Mouse (Mus musculus) left cerebral cortex, postnatal 10 days (tissue): Measurements from ENCODE around the gene Map3k11. TPM values are rescaled to one million over a fixed set of nuclear protein-coding genes. Genes with fewer than 3 reads are reported as not detected.
A peak's percentile ranks its signal among the peaks of the same experiment; 100 is the strongest.

ENCODE experiments used
- DNase-seq, 2 experiments: peaks; one replicate each; pipeline ENCODE4 v3.0.0; 2021 to 2022; ENCODE audit warnings: low spot score in 2 of 2, mixed read lengths in 1 of 2; ENCODE audit errors: extremely low spot score in 1 of 2
- intact Hi-C: fragments of 180-260 bp; cut with DNase I; formaldehyde crosslinking; loops from one replicate; pipeline ENCODE4 v1.15.1; 2025
- total RNA-seq, 2 experiments: library from RNA; stranded (reverse); gene quantifications; 2 replicates each; pipeline ENCODE4 v1.2.3; 2021

The Map3k11 gene
- total RNA-seq: 10 to 100 TPM; 11.9 to 14.3 TPM

DNA sequence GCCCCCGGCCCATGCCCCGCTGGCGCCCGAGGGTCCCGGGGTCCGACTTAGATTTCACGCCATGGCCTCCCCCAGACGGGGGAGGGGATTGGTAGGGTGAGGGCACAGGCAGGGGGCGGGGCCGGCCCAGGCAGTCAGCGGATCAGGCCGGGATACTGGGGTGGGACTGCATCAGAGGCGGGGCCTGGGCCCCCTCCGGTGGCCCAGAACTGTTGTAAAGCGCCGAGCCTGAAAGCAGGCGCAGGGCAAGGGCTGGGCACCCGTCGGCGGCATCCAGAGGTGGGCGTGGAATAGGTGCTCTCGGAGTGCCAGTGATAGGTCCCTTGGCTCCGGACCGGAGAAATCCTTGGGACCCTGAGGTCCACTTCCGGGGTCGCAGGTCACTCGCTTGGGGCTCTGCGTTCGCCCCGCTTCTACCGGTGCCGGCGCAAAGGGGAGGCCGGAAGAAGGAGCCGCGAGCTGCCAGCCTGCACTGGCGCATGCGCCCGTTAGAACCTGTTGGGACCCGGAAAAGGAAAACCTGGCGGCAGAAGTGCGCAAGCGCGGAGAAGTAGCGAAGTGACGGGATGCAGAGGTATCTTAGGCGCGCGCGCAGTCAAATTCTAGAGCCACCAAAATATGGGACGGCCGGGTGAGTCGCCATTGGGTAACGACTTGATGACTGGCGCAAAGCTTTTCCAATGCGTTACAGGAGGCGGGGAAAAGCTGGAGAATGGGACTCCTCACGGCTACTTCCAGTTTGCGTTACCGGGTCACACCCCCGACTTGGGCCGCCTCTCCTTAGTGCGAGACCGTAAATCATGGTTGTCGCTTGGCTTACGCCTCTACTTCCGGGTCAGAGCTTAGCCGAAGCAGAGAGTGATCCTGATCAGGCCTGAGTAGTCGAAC is at the start of gene Map3k11, which contains the start of gene Pcnx3:
Gene Map3k11, plus strand, starts transcription at position 543 of the 888 bp plus-strand sequence.
Gene Pcnx3, minus strand, starts transcription at position 709 of the 888 bp plus-strand sequence.
- intact Hi-C loops: no loop called here
- DNase-seq: peak; percentile 98

DNA sequence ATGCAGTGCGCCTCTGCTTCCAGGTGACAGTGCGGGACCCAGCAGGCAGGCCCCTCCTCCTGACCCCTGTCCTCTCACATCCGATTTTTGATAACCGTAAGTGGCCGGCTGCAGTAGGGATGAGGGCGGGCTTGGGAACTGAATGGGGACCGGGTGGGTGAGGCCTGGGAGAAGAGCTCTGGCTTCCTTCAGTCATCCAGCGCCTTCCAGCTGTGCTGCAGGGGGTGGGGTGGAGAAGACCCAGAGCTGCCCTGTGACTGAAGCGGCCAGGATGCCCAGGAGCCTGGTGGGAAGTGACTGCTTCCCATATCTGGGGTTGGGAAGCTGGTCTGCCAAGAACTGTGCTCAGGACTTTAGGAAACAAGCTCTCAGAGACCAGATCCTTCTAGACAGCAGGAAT is 48.2 kb upstream of the Map3k11 start:
- no peak for DNase-seq
- intact Hi-C loops: no loop called here

DNA sequence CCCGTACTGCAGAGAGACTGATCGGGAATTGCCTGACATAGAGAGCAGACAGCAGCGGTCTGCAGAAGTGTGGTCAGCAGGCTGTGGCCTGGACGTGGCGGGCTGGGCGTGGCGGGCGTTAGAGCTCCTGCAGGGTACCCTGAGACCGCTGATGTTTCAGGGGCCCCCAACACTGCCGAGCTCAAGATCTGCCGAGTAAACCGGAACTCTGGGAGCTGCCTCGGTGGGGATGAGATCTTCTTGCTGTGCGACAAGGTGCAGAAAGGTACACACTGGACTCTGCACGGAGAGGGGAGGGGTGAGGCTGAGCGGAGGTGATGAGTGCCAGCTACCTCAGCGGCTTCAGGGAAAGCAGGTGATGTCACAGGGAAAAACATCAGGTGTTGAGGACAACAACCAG is 47.5 kb upstream of the Map3k11 start:
- intact Hi-C loops: no loop called here
- no peak for DNase-seq

DNA sequence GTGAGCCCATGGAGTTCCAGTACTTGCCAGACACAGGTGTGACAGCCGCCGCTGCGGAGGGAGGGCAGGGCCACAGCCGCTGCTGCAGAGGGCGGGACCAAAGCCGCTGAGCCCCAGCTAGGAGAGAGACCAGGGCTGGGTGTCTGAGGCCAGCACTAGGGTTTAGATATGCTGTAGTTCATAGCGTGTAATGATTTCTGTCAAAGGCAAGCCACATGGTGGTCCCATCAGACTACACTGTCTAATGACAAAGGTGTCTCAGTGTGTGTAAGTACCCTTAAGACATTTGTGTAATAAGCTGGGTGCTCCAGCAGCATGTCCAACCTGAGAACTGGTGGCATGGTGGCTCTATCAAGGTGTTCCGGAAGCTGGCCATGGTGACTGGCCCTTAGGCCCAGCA is 46.9 kb upstream of the Map3k11 start:
- intact Hi-C loops: no loop called here

DNA sequence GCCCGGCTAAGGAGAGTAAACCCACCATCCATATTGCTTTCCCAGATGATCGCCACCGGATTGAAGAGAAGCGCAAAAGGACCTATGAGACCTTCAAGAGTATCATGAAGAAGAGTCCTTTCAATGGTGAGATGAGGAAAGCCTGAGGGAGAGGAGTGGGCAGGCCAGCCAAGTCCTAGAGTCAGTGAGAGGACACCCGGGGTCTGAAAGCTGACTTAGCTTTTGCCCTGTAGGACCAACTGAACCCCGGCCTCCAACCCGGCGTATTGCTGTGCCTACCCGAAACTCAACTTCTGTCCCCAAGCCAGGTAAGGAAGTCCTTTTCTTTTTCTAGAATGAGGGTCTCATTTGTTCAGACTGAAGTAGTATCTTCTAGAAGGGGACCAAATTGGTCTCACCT is 43.3 kb upstream of the Map3k11 start:
- no peak for DNase-seq
- intact Hi-C loops: no loop called here

More for the DNA sequence above, 46.9 kb upstream of the Map3k11 start:
- no peak for DNase-seq

DNA sequence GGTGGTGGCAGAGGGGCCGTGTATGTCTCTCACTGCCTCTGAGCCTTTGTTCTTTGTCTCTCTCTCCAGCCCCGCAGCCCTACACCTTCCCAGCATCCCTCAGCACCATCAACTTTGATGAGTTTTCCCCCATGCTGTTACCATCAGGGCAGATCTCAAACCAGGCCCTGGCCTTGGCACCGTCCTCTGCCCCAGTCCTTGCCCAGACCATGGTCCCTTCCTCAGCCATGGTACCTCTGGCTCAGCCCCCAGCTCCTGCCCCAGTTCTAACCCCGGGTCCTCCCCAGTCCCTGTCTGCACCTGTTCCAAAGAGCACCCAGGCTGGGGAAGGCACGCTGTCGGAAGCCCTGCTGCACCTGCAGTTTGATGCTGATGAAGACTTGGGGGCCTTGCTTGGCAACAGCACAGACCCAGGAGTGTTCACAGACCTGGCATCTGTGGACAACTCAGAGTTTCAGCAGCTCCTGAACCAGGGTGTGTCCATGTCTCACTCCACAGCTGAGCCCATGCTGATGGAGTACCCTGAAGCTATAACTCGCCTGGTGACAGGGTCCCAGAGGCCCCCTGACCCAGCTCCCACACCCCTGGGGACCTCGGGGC is 41.7 kb upstream of the Map3k11 start:
- intact Hi-C loops: no loop called here
- DNase-seq: no peak

DNA sequence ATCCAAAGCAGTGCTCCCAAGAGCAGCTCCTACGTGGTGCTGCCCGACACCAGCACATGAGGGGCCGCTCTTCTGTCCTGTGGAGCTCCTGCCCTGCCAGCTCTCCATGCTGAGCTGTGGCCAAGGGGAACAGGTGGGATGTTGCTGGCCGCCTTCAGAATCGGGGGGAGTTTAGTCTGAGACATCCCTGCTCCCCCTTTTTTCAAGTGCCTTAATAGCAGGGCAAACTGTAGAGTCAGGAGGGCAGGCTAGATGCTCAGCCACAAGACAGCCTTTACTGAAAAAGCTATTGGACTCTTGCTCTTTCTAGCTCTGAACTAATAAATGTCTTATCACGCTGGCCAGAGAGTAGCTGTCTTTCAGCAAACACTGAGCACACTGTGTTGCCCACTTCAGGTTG is 40.8 kb upstream of the Map3k11 start:
- no peak for DNase-seq
- intact Hi-C loops: no loop called here

DNA sequence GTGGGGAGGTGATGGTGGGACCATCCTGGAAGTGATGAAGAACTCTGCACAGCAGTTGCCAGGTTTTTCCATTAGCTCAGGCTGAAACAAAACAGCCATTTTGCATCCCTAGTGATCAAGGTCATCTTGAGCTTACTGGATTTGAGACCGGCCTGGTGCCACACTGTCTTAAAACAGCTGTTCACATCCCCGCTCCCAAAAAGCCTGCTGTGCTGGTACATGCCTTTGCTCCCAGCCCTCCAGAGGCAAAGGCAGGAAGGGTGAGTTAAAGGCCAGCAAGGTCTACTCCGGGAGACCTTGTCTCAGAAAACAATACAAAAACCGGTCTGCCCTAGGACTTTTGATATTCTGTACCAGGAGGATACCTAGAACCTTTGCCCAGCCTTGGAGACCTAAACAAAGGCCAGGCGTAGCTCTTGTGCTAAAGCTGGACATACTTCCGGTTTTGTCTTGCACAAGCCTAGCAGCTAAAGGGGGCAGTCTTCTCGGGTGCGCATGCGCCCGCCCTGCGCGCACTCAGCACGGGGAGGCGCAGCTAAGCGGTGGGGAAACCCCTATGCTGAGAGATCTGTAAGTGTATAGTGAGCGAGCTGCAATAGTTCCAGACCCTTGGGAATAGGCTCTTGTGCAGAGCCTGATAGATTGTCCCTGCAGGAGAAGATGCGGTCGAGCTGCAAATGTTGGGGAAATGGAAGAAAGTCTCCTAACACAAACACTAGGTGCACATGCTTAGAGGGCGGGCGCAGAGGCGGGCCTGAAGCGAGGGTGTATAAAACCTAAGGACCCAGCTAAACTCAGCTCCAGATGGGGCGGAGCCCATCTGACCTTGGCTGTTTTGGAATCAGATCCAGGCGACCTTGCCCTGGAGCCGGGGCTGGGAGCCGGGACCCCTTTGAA is 39.9 kb upstream of the Map3k11 start:
- DNase-seq: peak; percentile 69 to 90
- intact Hi-C loops: no loop called here

DNA sequence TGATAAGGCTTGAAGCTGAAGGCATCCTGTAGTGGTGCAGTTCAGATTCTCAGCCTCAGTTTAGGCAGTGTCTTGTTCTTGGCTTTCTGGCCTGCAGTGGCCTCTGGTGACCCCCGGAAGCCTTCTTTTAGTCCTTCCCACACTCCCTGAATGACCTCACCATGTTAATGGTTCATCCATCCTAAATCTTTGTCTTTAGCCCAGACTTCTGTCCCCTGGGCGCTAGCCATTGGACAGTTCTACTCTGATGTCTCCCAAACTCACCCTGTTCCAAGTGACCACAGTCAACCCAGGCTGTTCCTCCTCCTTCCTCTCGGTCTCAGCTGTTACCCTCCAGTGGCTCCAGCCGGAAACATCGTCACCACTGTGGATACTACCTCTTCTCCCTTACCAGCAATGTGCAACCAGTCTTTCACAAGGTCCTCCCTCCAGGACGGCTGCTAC is 39.2 kb upstream of the Map3k11 start:
- DNase-seq: no peak
- intact Hi-C loops: no loop called here

DNA sequence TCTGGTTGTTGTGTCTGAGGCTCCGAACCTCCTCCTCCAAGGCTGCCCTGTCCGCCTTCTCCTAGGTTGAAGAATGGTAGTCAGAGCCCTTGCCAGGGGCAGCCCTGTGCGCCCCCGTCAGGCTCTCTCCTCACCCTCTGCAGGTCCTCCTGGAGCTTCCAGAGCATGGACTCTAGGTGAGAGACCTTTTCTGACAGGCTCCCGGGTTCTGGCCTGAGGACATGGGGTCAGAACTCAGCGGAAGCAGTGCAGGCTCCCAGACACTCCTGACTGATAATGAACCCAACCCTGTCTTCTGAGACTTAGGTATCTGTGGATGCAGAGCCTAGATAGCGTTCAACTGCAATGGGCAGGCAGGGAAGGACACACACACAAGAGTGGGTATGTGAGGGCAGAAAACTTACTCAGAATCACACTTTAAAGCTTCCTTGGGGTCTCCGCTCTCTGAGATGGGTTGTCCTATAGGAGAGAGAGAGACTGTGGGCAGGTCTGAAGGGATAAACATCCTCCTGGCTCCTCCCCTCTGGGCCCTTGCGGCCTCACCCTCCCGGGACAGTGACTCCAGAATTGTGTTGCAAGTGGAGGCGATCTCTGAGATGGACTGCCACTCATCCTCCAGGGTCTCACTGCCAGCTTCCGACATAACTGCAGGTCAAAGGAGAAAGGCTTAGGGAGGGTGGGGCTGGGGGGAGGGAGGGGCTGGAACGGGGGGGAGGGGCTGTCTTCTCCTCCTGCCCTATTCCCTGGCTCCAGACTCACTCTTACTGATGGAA is 36.9 kb upstream of the Map3k11 start:
- intact Hi-C loops: no loop called here
- DNase-seq: no peak

DNA sequence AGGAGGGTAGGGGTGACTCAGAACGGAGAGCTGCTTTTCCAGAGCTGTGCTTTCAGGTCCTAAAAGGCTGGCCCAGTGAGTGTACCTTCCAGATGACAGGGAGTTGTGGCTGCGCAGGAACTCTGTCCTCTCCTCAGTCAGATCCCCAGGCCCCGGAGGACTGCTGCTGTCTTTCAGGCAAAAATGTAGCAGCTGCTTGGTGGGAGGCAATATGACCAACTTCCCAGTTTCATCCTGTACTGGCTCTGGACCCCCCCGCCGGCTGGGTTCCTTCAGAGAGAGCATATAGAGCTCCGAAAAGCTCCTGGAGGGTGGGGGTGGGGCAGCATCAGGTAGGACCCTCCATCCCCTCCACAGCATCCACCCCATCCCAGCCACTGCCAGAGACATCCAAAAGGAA is 36.0 kb upstream of the Map3k11 start:
- no peak for DNase-seq
- intact Hi-C loops: no loop called here

DNA sequence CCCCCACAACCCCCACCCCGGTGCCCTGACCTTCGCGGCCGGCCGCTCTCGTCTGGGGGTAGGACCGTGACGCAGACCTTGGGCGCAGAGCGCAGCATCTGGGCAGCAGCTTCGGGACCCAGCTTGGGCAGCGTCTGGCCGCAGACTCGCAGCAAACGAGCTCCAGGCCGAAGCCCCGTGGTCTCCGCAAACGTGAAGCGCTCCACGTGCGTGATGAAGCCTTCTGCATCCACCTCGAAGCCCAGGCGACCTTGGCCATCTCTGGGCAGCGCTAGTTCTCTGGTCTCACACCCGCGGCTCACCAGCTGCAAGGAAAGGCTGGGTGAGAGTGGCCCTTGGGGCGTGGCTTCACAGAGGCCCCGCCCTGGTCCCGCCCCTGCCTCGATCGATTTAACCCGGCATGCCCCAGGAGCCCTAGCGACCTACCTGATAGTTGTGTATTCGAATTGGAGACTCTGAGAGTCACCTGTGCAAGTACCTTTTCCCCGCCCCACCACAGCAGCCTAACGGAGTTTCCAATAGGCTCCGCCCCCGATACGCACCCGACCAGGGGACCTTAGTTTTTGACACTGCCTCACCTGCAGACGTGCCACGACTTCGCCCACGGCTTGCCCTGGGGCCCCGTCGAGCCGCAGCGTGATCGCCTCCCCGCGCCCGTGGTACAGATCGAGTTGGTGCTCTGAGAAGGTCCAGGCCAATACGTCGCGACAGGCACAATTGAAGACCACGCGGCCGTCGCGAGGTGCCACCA is 34.4 kb upstream of the Map3k11 start:
- DNase-seq: no peak
- intact Hi-C loops: no loop called here

DNA sequence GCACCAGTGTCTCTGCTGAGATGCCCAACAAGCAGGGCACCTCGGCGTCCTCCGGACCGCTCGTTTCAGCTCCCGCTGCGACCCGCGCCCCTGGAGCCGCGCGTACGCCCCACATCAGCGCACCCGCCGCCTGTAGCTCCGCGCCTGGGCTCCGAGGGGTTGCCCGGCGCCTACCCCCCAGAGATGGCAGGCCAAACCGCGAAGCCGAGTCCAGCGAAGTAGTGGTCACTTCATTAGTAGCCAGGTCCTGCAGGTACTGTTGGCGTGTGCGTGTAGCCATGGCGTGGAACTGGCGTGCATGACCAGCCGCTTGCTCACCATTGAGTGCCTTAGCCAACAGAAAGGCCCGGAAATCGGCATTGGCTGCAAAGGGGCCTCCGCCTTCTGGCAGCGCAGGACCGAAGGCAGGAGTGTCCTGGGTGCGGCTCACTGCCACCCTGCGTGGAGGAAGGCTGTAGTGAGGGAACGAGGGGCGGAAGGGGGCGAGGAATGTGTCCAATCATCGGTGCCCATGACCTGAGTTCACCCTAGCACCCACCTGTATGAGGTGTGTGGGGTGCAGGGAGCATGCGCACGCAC is 33.7 kb upstream of the Map3k11 start:
- intact Hi-C loops: no loop called here

DNA sequence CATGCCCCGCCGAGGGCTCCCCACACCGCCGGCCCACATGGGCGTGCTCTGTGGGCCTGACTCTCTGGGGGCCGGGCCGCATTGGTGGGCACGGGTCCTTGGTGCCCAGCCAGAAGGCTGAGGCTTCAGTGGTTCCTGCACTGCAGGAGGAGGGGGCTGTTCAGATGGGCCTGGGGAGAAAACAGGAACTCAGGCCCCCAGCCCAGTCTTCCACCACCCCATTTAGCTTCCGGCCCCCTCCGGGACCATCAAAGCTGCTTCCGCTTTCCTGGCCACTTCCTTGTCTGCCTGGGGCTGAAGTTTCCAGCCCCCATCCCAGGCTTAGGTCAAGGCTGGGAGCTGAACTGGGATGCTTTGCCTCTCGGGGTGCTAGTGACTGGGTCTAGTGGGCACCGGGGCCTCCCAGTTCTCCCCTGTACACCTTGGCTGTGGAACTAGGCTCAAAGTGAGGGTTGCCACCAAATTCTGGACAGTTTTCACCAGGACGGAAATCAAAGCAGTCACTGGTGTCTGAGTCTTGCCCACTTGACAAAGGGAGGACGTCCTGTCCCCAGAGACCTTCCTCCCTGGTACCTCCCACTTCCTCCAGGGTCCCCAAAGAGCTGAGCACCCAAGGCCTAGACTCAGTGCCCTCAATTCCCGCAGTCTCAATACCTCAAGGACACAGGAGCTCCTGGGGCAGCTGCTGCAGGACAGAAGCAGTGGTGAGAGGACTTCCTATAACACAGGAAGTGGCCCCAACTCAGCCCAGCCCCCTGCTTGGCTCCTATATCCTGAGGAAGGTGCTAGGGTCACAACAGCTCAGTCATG is 27.4 kb upstream of the Map3k11 start:
- DNase-seq: peak in 1 of 2 experiments; percentile 80
- intact Hi-C loops: no loop called here

More for the DNA sequence above, 33.7 kb upstream of the Map3k11 start:
- no peak for DNase-seq

DNA sequence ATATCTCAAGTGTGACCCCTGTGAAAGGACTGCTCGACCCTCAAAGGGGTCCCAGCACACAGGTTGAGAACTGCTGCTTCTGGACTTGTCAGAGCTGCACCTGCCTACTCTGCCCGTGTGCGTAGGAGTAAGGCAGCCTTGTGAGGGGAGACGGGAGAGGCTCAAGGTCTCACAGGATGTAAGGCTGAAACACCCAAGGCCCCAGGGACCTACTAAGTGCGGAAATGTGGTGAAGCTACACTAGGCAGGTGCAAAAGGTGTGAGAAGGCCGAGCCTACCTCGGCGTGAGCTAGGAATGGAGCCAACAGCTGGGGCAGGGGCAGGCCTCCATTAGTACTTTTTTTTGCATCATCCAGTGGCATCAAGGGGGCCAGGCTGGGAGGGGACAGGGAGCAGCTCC is 26.2 kb upstream of the Map3k11 start:
- intact Hi-C loops: no loop called here
- no peak for DNase-seq

DNA sequence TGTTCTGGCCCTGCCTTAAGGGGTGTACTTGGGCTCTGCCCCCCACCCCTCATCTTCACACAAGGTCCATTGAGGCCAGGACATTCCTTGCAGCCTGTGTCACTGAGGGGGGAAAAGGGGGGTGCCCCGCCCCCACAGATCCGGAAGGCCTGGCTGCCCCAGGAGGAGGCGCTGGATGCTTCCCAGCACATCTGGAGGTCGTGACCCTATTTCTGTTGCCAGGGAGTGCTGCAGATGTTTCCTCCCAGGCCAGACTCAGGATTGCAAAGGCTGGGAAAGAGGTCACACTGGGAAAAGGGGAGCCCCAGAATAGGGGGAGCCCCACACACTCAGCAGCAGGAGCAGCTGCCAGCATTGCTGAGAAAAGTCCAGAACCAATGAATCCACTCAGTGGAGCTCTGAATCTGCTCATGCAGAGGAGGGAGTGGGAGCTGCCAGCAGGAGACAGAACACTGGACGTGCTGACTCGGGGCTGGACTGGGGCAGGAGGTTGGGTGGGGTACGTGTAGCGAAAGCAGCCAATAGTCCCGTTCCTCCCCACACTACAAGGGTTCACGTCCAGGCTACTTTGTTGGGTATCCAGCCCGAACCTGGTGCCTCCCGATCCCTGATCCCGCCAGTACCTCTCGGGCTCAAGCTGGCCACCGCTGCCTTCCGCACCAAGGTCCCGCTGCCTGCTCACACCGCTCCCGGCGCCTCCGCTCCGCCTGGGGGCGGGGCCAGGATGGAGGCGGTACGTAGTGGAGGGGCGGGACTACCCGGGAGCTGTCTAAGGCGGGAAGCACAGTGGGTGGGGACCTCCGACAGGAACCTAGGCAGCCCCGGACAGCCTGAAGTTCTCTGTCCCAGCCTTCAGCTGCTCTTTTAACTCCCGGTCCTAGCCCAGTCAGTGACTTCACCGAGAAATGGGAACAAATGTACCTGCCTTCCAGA is 25.3 kb upstream of the Map3k11 start, which contains the start of gene Sipa1:
Gene Sipa1, minus strand, starts transcription at position 727 of the 933 bp plus-strand sequence.
- intact Hi-C loops: no loop called here
- peak; percentile 57 to 95 for DNase-seq
